Mouse (Mus musculus): ENCODE measurements around the gene Prom2. TPM values are rescaled to one million over a fixed set of nuclear protein-coding genes. Genes with fewer than 3 reads are reported as not detected.

The Prom2 gene
- polyA plus RNA-seq, 1 experiment from 2014 or later: 0.21 TPM

- H3K9me3 ChIP-seq (replicated peaks; ENCODE audit: control insufficient read depth, low read length): no peaks in the 10 kb centered on the region
- H3K27me3 ChIP-seq (ENCODE audit: control insufficient read depth, insufficient read depth, low read length): no peaks in the 10 kb centered on the region
- 14% methylated on average over 9 of the region's 9 CpGs for WGBS
- H3K27ac ChIP-seq (ENCODE audit: low read length): no peak overlapping the region
- no peak overlapping the region for H3K4me3 ChIP-seq (ENCODE audit: low read length)
- no peak overlapping the region for H3K9ac ChIP-seq (ENCODE audit: low read length)
- ATAC-seq (replicated peaks; ENCODE audit: extremely low read depth, insufficient read depth, low FRiP score): no peak
- H3K4me2 ChIP-seq (ENCODE audit: low read depth, low read length): no peak overlapping the region
- H3K36me3 ChIP-seq (ENCODE audit: control insufficient read depth, insufficient read depth): no peaks in the 10 kb centered on the region
- H3K4me1 ChIP-seq (ENCODE audit: control insufficient read depth, insufficient read depth, low read length): no peaks in the 10 kb centered on the region
Measured at GRCm38 (mm10) chr2:127532379-127532778, 8.9 kb downstream of the Prom2 start.

- Histone ChIP-seq H3K9me3 (replicated peaks; ENCODE audit: control insufficient read depth, low read length) (no peaks in the 10 kb centered on the region), H3K27me3 (ENCODE audit: control insufficient read depth, insufficient read depth, low read length) (no peaks in the 10 kb centered on the region), H3K36me3 (ENCODE audit: control insufficient read depth, insufficient read depth) (no peaks in the 10 kb centered on the region), H3K4me1 (ENCODE audit: control insufficient read depth, insufficient read depth, low read length) (no peaks in the 10 kb centered on the region), H3K9ac (ENCODE audit: low read length) (no peak overlapping the region), H3K4me2 (ENCODE audit: low read depth, low read length) (no peak overlapping the region), H3K27ac (ENCODE audit: low read length) (no peak overlapping the region), H3K4me3 (ENCODE audit: low read length) (no peak overlapping the region)
- 92% methylated on average over 2 of the region's 2 CpGs for WGBS
- ATAC-seq (replicated peaks; ENCODE audit: extremely low read depth, insufficient read depth, low FRiP score): no peak
Measured at GRCm38 (mm10) chr2:127531592-127531991, 9.7 kb downstream of the Prom2 start.

- Histone ChIP-seq H3K27ac (ENCODE audit: low read length) (no peak overlapping the region), H3K27me3 (ENCODE audit: control insufficient read depth, insufficient read depth, low read length) (no peaks in the 10 kb centered on the region), H3K9ac (ENCODE audit: low read length) (no peak overlapping the region), H3K36me3 (ENCODE audit: control insufficient read depth, insufficient read depth) (no peaks in the 10 kb centered on the region), H3K4me3 (ENCODE audit: low read length) (no peak overlapping the region), H3K4me2 (ENCODE audit: low read depth, low read length) (no peak overlapping the region), H3K4me1 (ENCODE audit: control insufficient read depth, insufficient read depth, low read length) (no peaks in the 10 kb centered on the region), H3K9me3 (replicated peaks; ENCODE audit: control insufficient read depth, low read length) (no peaks in the 10 kb centered on the region)
- WGBS: 62% methylated on average over 3 of the region's 3 CpGs
- ATAC-seq (replicated peaks; ENCODE audit: extremely low read depth, insufficient read depth, low FRiP score): no peak
Measured at GRCm38 (mm10) chr2:127530418-127530817, 10.8 kb downstream of the Prom2 start.

- WGBS: 76% methylated on average over 3 of the region's 3 CpGs
- ATAC-seq (replicated peaks; ENCODE audit: extremely low read depth, insufficient read depth, low FRiP score): no peak
- Histone ChIP-seq H3K27ac (ENCODE audit: low read length) (no peak overlapping the region), H3K27me3 (ENCODE audit: control insufficient read depth, insufficient read depth, low read length) (no peaks in the 10 kb centered on the region), H3K9me3 (replicated peaks; ENCODE audit: control insufficient read depth, low read length) (no peaks in the 10 kb centered on the region), H3K4me1 (ENCODE audit: control insufficient read depth, insufficient read depth, low read length) (peaks cover 3% of the 10 kb centered on the region; the same call in 1 of the 2 replicates), H3K4me2 (ENCODE audit: low read depth, low read length) (no peak overlapping the region), H3K9ac (ENCODE audit: low read length) (no peak overlapping the region), H3K4me3 (ENCODE audit: low read length) (no peak overlapping the region), H3K36me3 (ENCODE audit: control insufficient read depth, insufficient read depth) (no peaks in the 10 kb centered on the region)
Measured at GRCm38 (mm10) chr2:127525004-127525775, 16.1 kb downstream of the Prom2 start.

- 44% methylated on average over 7 of the region's 7 CpGs for WGBS
- H3K36me3 ChIP-seq (ENCODE audit: control insufficient read depth, insufficient read depth): no peaks in the 10 kb centered on the region
- no peak for ATAC-seq (replicated peaks; ENCODE audit: extremely low read depth, insufficient read depth, low FRiP score)
- peaks cover 3% of the 10 kb centered on the region; the same call in 1 of the 2 replicates for H3K27me3 ChIP-seq (ENCODE audit: control insufficient read depth, insufficient read depth, low read length)
- H3K4me2 ChIP-seq (ENCODE audit: low read depth, low read length): no peak overlapping the region
- H3K4me1 ChIP-seq (ENCODE audit: control insufficient read depth, insufficient read depth, low read length): peaks cover 3% of the 10 kb centered on the region; the same call in 1 of the 2 replicates
- no peak overlapping the region for H3K27ac ChIP-seq (ENCODE audit: low read length)
- no peak overlapping the region for H3K9ac ChIP-seq (ENCODE audit: low read length)
- H3K9me3 ChIP-seq (replicated peaks; ENCODE audit: control insufficient read depth, low read length): no peaks in the 10 kb centered on the region
- H3K4me3 ChIP-seq (ENCODE audit: low read length): no peak overlapping the region
Measured at GRCm38 (mm10) chr2:127523950-127524729, 17.1 kb downstream of the Prom2 start.

- Histone ChIP-seq H3K4me2 (ENCODE audit: low read depth, low read length) (peak within 1 kb of the TSS; percentile 49), H3K27me3 (ENCODE audit: control insufficient read depth, insufficient read depth, low read length) (peaks cover 3% of the 10 kb centered on the region; the same call in 1 of the 2 replicates), H3K9me3 (replicated peaks; ENCODE audit: control insufficient read depth, low read length) (no peaks in the 10 kb centered on the region), H3K9ac (ENCODE audit: low read length) (no peak within 1 kb of the TSS), H3K27ac (ENCODE audit: low read length) (no peak within 1 kb of the TSS), H3K36me3 (ENCODE audit: control insufficient read depth, insufficient read depth) (no peaks in the 10 kb centered on the region), H3K4me3 (ENCODE audit: low read length) (peak within 1 kb of the TSS; percentile 26), H3K4me1 (ENCODE audit: control insufficient read depth, insufficient read depth, low read length) (peaks cover 3% of the 10 kb centered on the region; the same call in 1 of the 2 replicates)
- ATAC-seq (replicated peaks; ENCODE audit: extremely low read depth, insufficient read depth, low FRiP score): no peak
- 14% methylated on average over 10 of the region's 10 CpGs for WGBS
Measured at GRCm38 (mm10) chr2:127522006-127522441, 19.2 kb downstream of the Prom2 start, which contains the start of gene Kcnip3. TSS of gene Kcnip3 (minus strand) at chr2:127522094.

- Histone ChIP-seq H3K27me3 (ENCODE audit: control insufficient read depth, insufficient read depth, low read length) (peaks cover 3% of the 10 kb centered on the region; the same call in 1 of the 2 replicates), H3K9me3 (replicated peaks; ENCODE audit: control insufficient read depth, low read length) (no peaks in the 10 kb centered on the region), H3K4me1 (ENCODE audit: control insufficient read depth, insufficient read depth, low read length) (peaks cover 3% of the 10 kb centered on the region; the same call in 1 of the 2 replicates), H3K27ac (ENCODE audit: low read length) (no peak overlapping the region), H3K4me2 (ENCODE audit: low read depth, low read length) (peak overlapping the region; percentile 49), H3K9ac (ENCODE audit: low read length) (no peak overlapping the region), H3K36me3 (ENCODE audit: control insufficient read depth, insufficient read depth) (no peaks in the 10 kb centered on the region), H3K4me3 (ENCODE audit: low read length) (peak overlapping the region; percentile 26)
- 0 out of 2 replicates have a peak, but pooled peaks have one; percentile 25 for ATAC-seq (replicated peaks; ENCODE audit: extremely low read depth, insufficient read depth, low FRiP score)
- 3% methylated on average over 18 of the region's 18 CpGs for WGBS
Measured at GRCm38 (mm10) chr2:127521172-127522005, 19.9 kb downstream of the Prom2 start.

- ATAC-seq (replicated peaks; ENCODE audit: extremely low read depth, insufficient read depth, low FRiP score): no peak
- peaks cover 3% of the 10 kb centered on the region; the same call in 1 of the 2 replicates for H3K4me1 ChIP-seq (ENCODE audit: control insufficient read depth, insufficient read depth, low read length)
Measured at GRCm38 (mm10) chr2:127520123-127520522, 21.1 kb downstream of the Prom2 start.

More at GRCm38 (mm10) chr2:127520123-127520522, 21.1 kb downstream of the Prom2 start:
- H3K9me3 ChIP-seq (replicated peaks; ENCODE audit: control insufficient read depth, low read length): no peaks in the 10 kb centered on the region
- H3K27ac ChIP-seq (ENCODE audit: low read length): no peak overlapping the region
- H3K36me3 ChIP-seq (ENCODE audit: control insufficient read depth, insufficient read depth): no peaks in the 10 kb centered on the region
- H3K4me3 ChIP-seq (ENCODE audit: low read length): no peak overlapping the region
- peaks cover 3% of the 10 kb centered on the region; the same call in 1 of the 2 replicates for H3K27me3 ChIP-seq (ENCODE audit: control insufficient read depth, insufficient read depth, low read length)
- no peak overlapping the region for H3K9ac ChIP-seq (ENCODE audit: low read length)
- H3K4me2 ChIP-seq (ENCODE audit: low read depth, low read length): no peak overlapping the region
